9 mouse cellular contexts compared by ENCODE assay signal in genomic region chr10:19893976-19894375, GRCm38 (mm10). TPM values are rescaled to one million over a fixed set of nuclear protein-coding genes. Genes with fewer than 3 reads are reported as not detected.
A peak's percentile ranks its signal among the peaks of the same experiment; 100 is the strongest.
DNase-seq lines count a peak whose midpoint lies in the region; ATAC-seq and TF ChIP-seq lines count a peak whose summit lies in the region.
"Had no signal": no experiment of that assay in that cellular context is flagged by ENCODE, and none has a peak within 500 bp of the region (broad histone marks: within the 10 kb centered on the region; RNA-seq: fewer than 3 reads in every experiment).

No protein-coding gene starts in this region.

- TF ChIP-seq CTCF in thymus, adult 2 months (IDR thresholded peaks at IDR 0.05; ENCODE audit: borderline replicate concordance, control insufficient read depth, extremely low read depth, insufficient read depth, low read length, poor library complexity): no peak

- 14% methylated on average over 4 of the region's 4 CpGs for WGBS in heart, embryonic 12.5 days
- WGBS in thymus, adult 2 months: 19% methylated on average over 4 of the region's 4 CpGs

- no peaks in the 10 kb centered on the region for H3K4me1 ChIP-seq in heart, embryonic 12.5 days (replicated peaks)
- no peaks in the 10 kb centered on the region for H3K4me1 ChIP-seq in thymus, adult 2 months (replicated peaks; ENCODE audit: control insufficient read depth, insufficient read depth, low read length)
- H3K4me1 ChIP-seq: neural tube, embryonic 12.5 days had no signal

- no peaks in the 10 kb centered on the region for H3K9me3 ChIP-seq in heart, embryonic 12.5 days (replicated peaks)
- H3K9me3 ChIP-seq: neural tube, embryonic 12.5 days had no signal

- no peak overlapping the region for H3K27ac ChIP-seq in heart, embryonic 12.5 days (ENCODE audit: poor library complexity, severe bottlenecking)
- no peak overlapping the region for H3K27ac ChIP-seq in thymus, adult 2 months (ENCODE audit: control insufficient read depth, insufficient read depth, low read length)
- H3K27ac ChIP-seq: neural tube, embryonic 12.5 days had no signal

- H3K27me3 ChIP-seq in heart, embryonic 12.5 days (replicated peaks): no peaks in the 10 kb centered on the region
- no peaks in the 10 kb centered on the region for H3K27me3 ChIP-seq in thymus, adult 2 months (ENCODE audit: control insufficient read depth, insufficient read depth, low read length)
- H3K27me3 ChIP-seq: neural tube, embryonic 12.5 days had no signal

- H3K4me2 ChIP-seq in heart, embryonic 12.5 days: no peak overlapping the region
- H3K4me2 ChIP-seq: neural tube, embryonic 12.5 days had no signal

- H3K9ac ChIP-seq in heart, embryonic 12.5 days: no peak overlapping the region
- H3K9ac ChIP-seq: neural tube, embryonic 12.5 days had no signal

- no peak for TF ChIP-seq POLR2A in thymus, adult 2 months (IDR thresholded peaks at IDR 0.05; ENCODE audit: control insufficient read depth, extremely low read depth, insufficient read depth, low read length, poor library complexity)

- no peak for ATAC-seq in heart, embryonic 12.5 days (ENCODE audit: insufficient number of reproducible peaks, low FRiP score)

- H3K4me3 ChIP-seq in heart, embryonic 12.5 days: no peak overlapping the region
- no peak overlapping the region for H3K4me3 ChIP-seq in thymus, adult 2 months (ENCODE audit: control insufficient read depth, insufficient read depth, low read length)
- H3K4me3 ChIP-seq: neural tube, embryonic 12.5 days had no signal

- H3K36me3 ChIP-seq in heart, embryonic 12.5 days: peaks cover 9% of the 10 kb centered on the region; the same call in 1 of the 2 replicates
- H3K36me3 ChIP-seq in thymus, adult 2 months (ENCODE audit: control insufficient read depth, insufficient read depth, low read length): peaks cover 5% of the 10 kb centered on the region; the same call in 1 of the 2 replicates

- peak; percentile 47 for DNase-seq in heart, adult 8-10 months (ENCODE audit: low spot score)
- peak; percentile 70 for DNase-seq in 3T3-L1 (ENCODE audit: low read depth, low spot score)
- DNase-seq in Muller cell, postnatal 12 days (ENCODE audit: inconsistent ontology term): peak; percentile 14
- peak; percentile 69 for DNase-seq in embryo, embryonic 11 days
- DNase-seq in kidney, postnatal 36 days: peak; percentile 29 to 60
- peak; percentile 59 for DNase-seq in mesoderm, embryonic 11.5 days (ENCODE audit: low read depth, low spot score)
- peak; percentile 52 for DNase-seq in thymus, adult 2 months

RNA-seq across cellular contexts. Expression of gene Pex7, which starts 13.5 kb away (rescaled TPM):
- 10 to 100 TPM; 32.5 to 36.9 (median 34.6) TPM for total RNA-seq in heart, adult 8-10 months (2022)
- polyA plus RNA-seq in heart, embryonic 12.5 days (2016; fragmentation: Nextera tagmentation; extraction: Ambion mirVana): 35.4 and 36.4 TPM in 2 replicates
- 26.1 and 27.2 TPM in 2 replicates for polyA plus RNA-seq in thymus, adult 2 months (2012; rRNA removed)

RNA-seq across cellular contexts. Expression of gene Map3k5, which starts 40.3 kb away (rescaled TPM):
- 10 to 100 TPM; 39.6 to 45.7 (median 40.9) TPM for total RNA-seq in heart, adult 8-10 months (2022)
- polyA plus RNA-seq in heart, embryonic 12.5 days (2016; fragmentation: Nextera tagmentation; extraction: Ambion mirVana): 4.4 and 4.8 TPM in 2 replicates
- polyA plus RNA-seq in thymus, adult 2 months (2012; rRNA removed): 2.9 and 3.5 TPM in 2 replicates

RNA-seq across cellular contexts. Expression of gene Slc35d3, which starts 42.7 kb away (rescaled TPM):
- not detected for total RNA-seq in heart, adult 8-10 months (2022)
- polyA plus RNA-seq in heart, embryonic 12.5 days (2016; fragmentation: Nextera tagmentation; extraction: Ambion mirVana): 1.8 and 1.9 TPM in 2 replicates
- 0.86 and 1.1 TPM in 2 replicates for polyA plus RNA-seq in thymus, adult 2 months (2012; rRNA removed)

Comparison
In these comparisons a context has a peak if more than half of its experiments do, and no peak if none do; other contexts are left out.
1. DNase-seq: peak in every context shown above with its lines; median percentile 70 in 3T3-L1; 69 in embryo, embryonic 11 days; 59 in mesoderm, embryonic 11.5 days; 52 in thymus, adult 2 months; 47 in heart, adult 8-10 months; 44 in kidney, postnatal 36 days; 14 in Muller cell, postnatal 12 days.